Mouse (Mus musculus): ENCODE measurements around the gene Ak4.
"Not testable (repeated sequence)": the region's sequence is repeated elsewhere in the genome, so short reads cannot be mapped to it uniquely, and the experiment has no call there.

The Ak4 gene

GRCm38 (mm10) chr4:101423571-101423970, 4.5 kb downstream of the Ak4 start:
- DNase-seq (ENCODE audit: extremely low spot score, low spot score) = no peak

- no peak for DNase-seq (ENCODE audit: extremely low spot score, low spot score)
Measured at GRCm38 (mm10) chr4:101424495-101424894, 5.4 kb downstream of the Ak4 start.

- DNase-seq (ENCODE audit: extremely low spot score, low spot score) = no peak
Measured at GRCm38 (mm10) chr4:101425119-101425518, 6.0 kb downstream of the Ak4 start.

- no peak for DNase-seq (ENCODE audit: extremely low spot score, low spot score)
Measured at GRCm38 (mm10) chr4:101425666-101426065, 6.6 kb downstream of the Ak4 start.

GRCm38 (mm10) chr4:101426566-101426965, 7.5 kb downstream of the Ak4 start:
- no peak for DNase-seq (ENCODE audit: extremely low spot score, low spot score)

GRCm38 (mm10) chr4:101427886-101428680, 9.0 kb downstream of the Ak4 start:
- DNase-seq (ENCODE audit: extremely low spot score, low spot score) = no peak

GRCm38 (mm10) chr4:101429073-101429472, 10.0 kb downstream of the Ak4 start:
- DNase-seq (ENCODE audit: extremely low spot score, low spot score) = no peak

- no peak for DNase-seq (ENCODE audit: extremely low spot score, low spot score)
Measured at GRCm38 (mm10) chr4:101430000-101430399, 10.9 kb downstream of the Ak4 start.

GRCm38 (mm10) chr4:101436761-101437512, 17.9 kb downstream of the Ak4 start:
- DNase-seq (ENCODE audit: extremely low spot score, low spot score) = no peak

GRCm38 (mm10) chr4:101438271-101438670, 19.2 kb downstream of the Ak4 start:
- DNase-seq (ENCODE audit: extremely low spot score, low spot score) = no peak

GRCm38 (mm10) chr4:101439738-101440389, 20.8 kb downstream of the Ak4 start:
- no peak for DNase-seq (ENCODE audit: extremely low spot score, low spot score)

- no peak for DNase-seq (ENCODE audit: extremely low spot score, low spot score)
Measured at GRCm38 (mm10) chr4:101442791-101443190, 23.7 kb downstream of the Ak4 start.

- DNase-seq (ENCODE audit: extremely low spot score, low spot score) = no peak
Measured at GRCm38 (mm10) chr4:101443419-101443991, 24.4 kb downstream of the Ak4 start.

- DNase-seq (ENCODE audit: extremely low spot score, low spot score) = no peak
Measured at GRCm38 (mm10) chr4:101445660-101446059, 26.6 kb downstream of the Ak4 start.

- not testable (repeated sequence) for DNase-seq (ENCODE audit: extremely low spot score, low spot score)
Measured at GRCm38 (mm10) chr4:101446606-101447005, 27.5 kb downstream of the Ak4 start.

GRCm38 (mm10) chr4:101448701-101449100, 29.6 kb downstream of the Ak4 start:
- DNase-seq (ENCODE audit: extremely low spot score, low spot score) = no peak

- no peak for DNase-seq (ENCODE audit: extremely low spot score, low spot score)
Measured at GRCm38 (mm10) chr4:101449344-101449743, 30.3 kb downstream of the Ak4 start.

GRCm38 (mm10) chr4:101450150-101450780, 31.2 kb downstream of the Ak4 start:
- no peak for DNase-seq (ENCODE audit: extremely low spot score, low spot score)

- no peak for DNase-seq (ENCODE audit: extremely low spot score, low spot score)
Measured at GRCm38 (mm10) chr4:101451089-101451488, 32.0 kb downstream of the Ak4 start.

GRCm38 (mm10) chr4:101452829-101453228, 33.8 kb downstream of the Ak4 start:
- no peak for DNase-seq (ENCODE audit: extremely low spot score, low spot score)

- no peak for DNase-seq (ENCODE audit: extremely low spot score, low spot score)
Measured at GRCm38 (mm10) chr4:101457176-101457575, 38.1 kb downstream of the Ak4 start.
